9 mouse cellular contexts compared by ENCODE assay signal in the genomic region with DNA sequence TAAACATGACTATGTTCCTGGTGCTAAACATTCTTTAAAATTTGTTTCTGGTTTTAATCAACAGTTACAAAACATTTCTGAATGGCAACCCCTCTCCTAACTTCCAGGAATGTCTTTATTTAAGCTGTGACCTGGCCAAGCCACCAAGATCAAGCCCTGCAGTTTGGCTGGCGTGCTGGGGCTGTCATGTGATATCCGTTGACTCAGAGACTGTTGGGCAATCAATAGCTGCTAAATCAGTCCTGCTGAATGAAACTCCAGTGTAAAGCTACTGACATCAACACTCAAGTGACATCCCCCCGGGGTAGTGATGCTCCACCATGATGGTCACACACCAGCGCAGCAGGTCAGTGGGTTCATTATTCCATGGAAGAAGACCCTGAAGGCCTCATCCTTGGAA. TPM values are rescaled to one million over a fixed set of nuclear protein-coding genes. Genes with fewer than 3 reads are reported as not detected.
DNase-seq lines count a peak whose midpoint lies in the region; ATAC-seq lines count a peak whose summit lies in the region.
"Had no signal": no experiment of that assay in that cellular context is flagged by ENCODE, and none has a peak within 500 bp of the region (broad histone marks: within the 10 kb centered on the region; RNA-seq: fewer than 3 reads in every experiment).

No protein-coding gene starts in this region.

- no peaks in the 10 kb centered on the region for H3K27me3 ChIP-seq in forebrain, embryonic 14.5 days (replicated peaks; ENCODE audit: control insufficient read depth, insufficient read depth, low read length)
- H3K27me3 ChIP-seq: intestine, embryonic 15.5 days had no signal

- H3K27ac ChIP-seq in forebrain, embryonic 14.5 days (ENCODE audit: low read depth, low read length) = no peak overlapping the region
- H3K27ac ChIP-seq: intestine, embryonic 15.5 days had no signal

- no peak overlapping the region for H3K4me3 ChIP-seq in forebrain, embryonic 14.5 days (ENCODE audit: low read depth, low read length)
- H3K4me3 ChIP-seq: intestine, embryonic 15.5 days had no signal

- intact Hi-C loops in gastrocnemius, postnatal 36 days (cut with DNase I) = no loop called here

- H3K36me3 ChIP-seq in forebrain, embryonic 14.5 days (ENCODE audit: control insufficient read depth, insufficient read depth, low read length) = no peaks in the 10 kb centered on the region
- H3K36me3 ChIP-seq: intestine, embryonic 15.5 days had no signal

- WGBS in forebrain, embryonic 14.5 days = 87% methylated on average over 4 of the region's 4 CpGs

- no peaks in the 10 kb centered on the region for H3K9me3 ChIP-seq in forebrain, embryonic 14.5 days (replicated peaks; ENCODE audit: control insufficient read depth, low read length)
- H3K9me3 ChIP-seq: intestine, embryonic 15.5 days had no signal

- H3K9ac ChIP-seq in forebrain, embryonic 14.5 days (ENCODE audit: low read length) = no peak overlapping the region
- H3K9ac ChIP-seq: intestine, embryonic 15.5 days had no signal

- H3K4me1 ChIP-seq in forebrain, embryonic 14.5 days (ENCODE audit: control insufficient read depth, insufficient read depth, low read length) = no peaks in the 10 kb centered on the region
- H3K4me1 ChIP-seq: intestine, embryonic 15.5 days had no signal

- H3K4me2 ChIP-seq in forebrain, embryonic 14.5 days (ENCODE audit: low read length) = no peak overlapping the region
- H3K4me2 ChIP-seq: intestine, embryonic 15.5 days had no signal

- DNase-seq in heart, adult 11 months = peak; percentile 97
- no peak for DNase-seq in heart, postnatal 4 days
- peak; percentile 72 to 90 for DNase-seq in adrenal gland, adult (ENCODE audit: inconsistent age in 2 of 2, low spot score in 1 of 2)
- DNase-seq in gastrocnemius, postnatal 36 days = peak; percentile 36 to 38
- DNase-seq in lung, postnatal 36 days = peak; percentile 81
- DNase-seq in kidney, adult 8-10 months = no peak
- no peak for DNase-seq in thymus, postnatal 4 days
- DNase-seq in forebrain, embryonic 14.5 days (ENCODE audit: low spot score) = no peak

- no peak for ATAC-seq in forebrain, embryonic 14.5 days
- ATAC-seq: intestine, embryonic 15.5 days had no signal

RNA-seq across cellular contexts. Expression of gene Scamp1, which starts 12.7 kb away (rescaled TPM):
- 10 to 100 TPM; 32.9 to 37.3 TPM for total RNA-seq in heart, postnatal 4 days (2021)
- total RNA-seq in gastrocnemius, postnatal 36 days (2021) = 10 to 100 TPM; 14.7 to 18.6 TPM
- polyA plus RNA-seq in forebrain, embryonic 14.5 days (2014; fragmentation: Nextera tagmentation; extraction: Ambion mirVana) = 58.5 and 85.3 TPM in 2 replicates

Comparison
In these comparisons a context has a peak if more than half of its experiments do, and no peak if none do; other contexts are left out.
1. DNase-seq: peak in heart, adult 11 months (single experiment), adrenal gland, adult (2 of 2), gastrocnemius, postnatal 36 days (2 of 2) and lung, postnatal 36 days (single experiment); none in heart, postnatal 4 days (single experiment), kidney, adult 8-10 months (0 of 2), thymus, postnatal 4 days (single experiment) and forebrain, embryonic 14.5 days (single experiment).